Mouse (Mus musculus) testis, postnatal 10 days (tissue): Measurements from ENCODE around the gene Rap2c.

Experiments
- DNase-seq: peaks from one replicate; pipeline ENCODE4 v3.0.0; 2021; ENCODE audit warnings: low spot score

Gene Rap2c

GRCm38 (mm10) chrX:50968157-50968932 lies 49.5 kb downstream of the Rap2c start:
- no peak for DNase-seq

GRCm38 (mm10) chrX:50965157-50965556 lies 52.7 kb downstream of the Rap2c start:
- no peak for DNase-seq

GRCm38 (mm10) chrX:50962955-50963354 lies 54.9 kb downstream of the Rap2c start:
- DNase-seq = no peak
